Mouse (Mus musculus): ENCODE measurements at regions not wholly inside any gene's neighbourhood (a gene's known extent, or its start where the extent isn't known, plus 50 kb on each side); places are given as distances from the start of the nearest gene placed in this dataset.
"Not testable (repeated sequence)": the region's sequence is repeated elsewhere in the genome, so short reads cannot be mapped to it uniquely, and the experiment has no call there.

GRCm38 (mm10) chr10:26139100-26140093 lies 60.5 kb upstream of the Tmem200a start:
- peak; percentile 76 for DNase-seq

DNA sequence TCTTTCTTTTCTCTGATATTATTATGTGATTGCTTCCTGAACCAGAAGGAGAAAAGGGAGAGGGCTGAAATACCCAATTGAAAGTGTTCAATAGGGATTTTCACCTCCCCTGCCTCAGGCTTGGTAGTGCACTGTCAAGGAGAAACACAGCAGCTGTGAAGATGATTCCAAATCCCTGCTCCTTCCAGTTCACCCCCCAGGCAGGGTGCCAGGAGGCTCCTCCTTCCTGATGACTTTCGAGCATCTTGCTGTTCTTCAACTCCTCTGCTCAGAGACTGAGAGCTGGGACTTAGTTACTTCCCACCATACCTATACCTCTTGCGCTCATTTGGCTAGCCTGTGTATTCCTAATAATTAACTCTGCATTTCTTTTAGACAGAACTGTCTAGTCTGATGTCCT lies 73.7 kb upstream of the Tmem200a start:
- DNase-seq, result peak; percentile 9

GRCm38 (mm10) chr10:26158786-26159185 lies 70.7 kb upstream of the Samd3 start:
- no peak for DNase-seq

DNA sequence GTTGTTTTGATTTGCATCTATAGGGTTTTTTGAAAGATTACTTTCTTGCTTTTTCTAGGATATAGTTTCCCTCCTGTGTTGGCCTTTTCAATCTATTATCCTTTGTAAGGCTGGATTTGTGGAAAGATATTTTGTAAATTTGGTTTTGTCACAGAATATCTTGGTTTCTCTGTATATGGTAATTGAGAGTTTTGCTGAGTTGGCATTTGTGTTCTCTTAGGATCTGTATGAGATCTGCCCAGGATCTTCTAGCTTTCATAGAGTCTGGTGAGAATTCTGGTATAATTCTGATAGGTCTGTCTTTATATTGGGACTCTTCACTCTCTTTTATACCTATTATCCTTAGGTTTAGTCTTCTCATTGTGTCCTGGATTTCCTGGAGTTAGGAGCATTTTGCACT lies 68.4 kb upstream of the Samd3 start:
- DNase-seq, result not testable (repeated sequence)

- DNase-seq, result no peak
Observed at GRCm38 (mm10) chr10:26164531-26164930, 65.0 kb upstream of the Samd3 start.

DNA sequence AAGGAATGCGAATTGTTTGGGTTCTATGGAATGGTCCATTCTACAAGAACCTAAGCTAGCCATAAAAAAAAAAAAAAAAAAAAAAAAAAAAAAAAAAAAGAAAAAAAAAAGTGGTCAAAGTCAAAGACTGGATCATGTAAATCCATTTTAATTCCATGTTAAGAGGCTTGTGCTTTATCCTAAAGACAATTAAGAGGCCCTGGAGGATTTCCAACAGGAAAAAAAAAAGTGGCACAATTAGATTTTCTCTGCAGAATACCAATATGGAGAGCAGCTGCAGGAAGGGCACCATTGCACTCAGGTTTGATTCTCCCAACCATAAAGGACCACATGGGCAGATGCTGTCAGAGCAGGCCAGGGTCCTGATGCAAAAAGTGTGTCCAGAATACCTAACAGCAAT lies 51.9 kb upstream of the Samd3 start:
- DNase-seq, result no peak

DNA sequence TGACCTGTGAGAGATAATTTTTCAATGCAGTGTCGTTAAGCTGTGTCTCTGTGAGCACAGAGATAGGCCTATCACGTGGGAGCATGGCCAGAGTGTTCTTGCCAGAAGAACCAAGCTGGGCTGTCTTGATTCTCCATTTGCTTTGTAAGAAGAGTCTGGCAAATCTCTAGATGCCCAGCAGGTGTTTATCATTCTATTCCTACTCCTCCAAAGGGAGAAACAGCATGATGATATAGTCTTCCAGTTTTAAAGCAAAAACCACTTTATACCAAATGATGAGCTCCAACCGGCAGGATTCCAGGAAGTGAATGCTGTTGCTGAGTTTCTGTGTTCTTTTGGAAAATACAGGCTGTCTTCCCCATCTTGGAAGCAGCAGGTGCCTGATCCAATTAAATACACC lies 51.2 kb upstream of the Samd3 start:
- no peak for DNase-seq
